In genomic region chr3:117061182-117061581, GRCm38 (mm10) we compare ENCODE assay signal across 16 mouse cellular contexts.
DNase-seq lines count a peak whose midpoint lies in the region; ATAC-seq and TF ChIP-seq lines count a peak whose summit lies in the region.
"Had no signal": no experiment of that assay in that cellular context is flagged by ENCODE, and none has a peak within 500 bp of the region (broad histone marks: within the 10 kb centered on the region; RNA-seq: fewer than 3 reads in every experiment).

No protein-coding gene starts in this region.

- H3K27me3 ChIP-seq in kidney, embryonic 15.5 days: no peaks in the 10 kb centered on the region
- H3K27me3 ChIP-seq in limb, embryonic 13.5 days: no peaks in the 10 kb centered on the region
- H3K27me3 ChIP-seq in liver, postnatal 0 days (ENCODE audit: insufficient read depth, low read length): no peaks in the 10 kb centered on the region
- H3K27me3 ChIP-seq in forebrain, embryonic 10.5 days (ENCODE audit: poor library complexity, severe bottlenecking): no peaks in the 10 kb centered on the region
- H3K27me3 ChIP-seq in neural tube, embryonic 15.5 days (replicated peaks): no peaks in the 10 kb centered on the region
- H3K27me3 ChIP-seq: embryonic facial prominence, embryonic 13.5 days; midbrain, embryonic 12.5 days had no signal

- H3K4me1 ChIP-seq in kidney, embryonic 15.5 days: no peaks in the 10 kb centered on the region
- no peaks in the 10 kb centered on the region for H3K4me1 ChIP-seq in limb, embryonic 13.5 days
- 0 out of 2 replicates have a peak, but pooled peaks cover 4% of the 10 kb centered on the region for H3K4me1 ChIP-seq in liver, postnatal 0 days (ENCODE audit: insufficient read depth)
- no peaks in the 10 kb centered on the region for H3K4me1 ChIP-seq in forebrain, embryonic 10.5 days
- no peaks in the 10 kb centered on the region for H3K4me1 ChIP-seq in neural tube, embryonic 15.5 days
- H3K4me1 ChIP-seq: embryonic facial prominence, embryonic 13.5 days; midbrain, embryonic 12.5 days had no signal

- no peak overlapping the region for H3K4me2 ChIP-seq in kidney, embryonic 15.5 days
- H3K4me2 ChIP-seq in limb, embryonic 13.5 days (replicated peaks): no peak overlapping the region
- no peak overlapping the region for H3K4me2 ChIP-seq in liver, postnatal 0 days (ENCODE audit: low read depth, low read length)
- no peak overlapping the region for H3K4me2 ChIP-seq in neural tube, embryonic 15.5 days
- H3K4me2 ChIP-seq: embryonic facial prominence, embryonic 13.5 days; heart, embryonic 11.5 days; midbrain, embryonic 12.5 days had no signal

- no peaks in the 10 kb centered on the region for H3K36me3 ChIP-seq in kidney, embryonic 15.5 days
- no peaks in the 10 kb centered on the region for H3K36me3 ChIP-seq in limb, embryonic 13.5 days
- H3K36me3 ChIP-seq in liver, postnatal 0 days (replicated peaks; ENCODE audit: insufficient read depth, low read length): no peaks in the 10 kb centered on the region
- no peaks in the 10 kb centered on the region for H3K36me3 ChIP-seq in forebrain, embryonic 10.5 days (replicated peaks)
- H3K36me3 ChIP-seq in neural tube, embryonic 15.5 days: no peaks in the 10 kb centered on the region
- H3K36me3 ChIP-seq: embryonic facial prominence, embryonic 13.5 days; midbrain, embryonic 12.5 days had no signal

- H3K4me3 ChIP-seq in kidney, embryonic 15.5 days (replicated peaks): no peak overlapping the region
- H3K4me3 ChIP-seq in limb, embryonic 13.5 days: no peak overlapping the region
- no peak overlapping the region for H3K4me3 ChIP-seq in liver, postnatal 0 days (ENCODE audit: low read depth, low read length)
- no peak overlapping the region for H3K4me3 ChIP-seq in forebrain, embryonic 10.5 days
- no peak overlapping the region for H3K4me3 ChIP-seq in neural tube, embryonic 15.5 days (replicated peaks)
- H3K4me3 ChIP-seq: embryonic facial prominence, embryonic 13.5 days; midbrain, embryonic 12.5 days; myocyte had no signal

- no peak overlapping the region for H3K27ac ChIP-seq in kidney, embryonic 15.5 days
- no peak overlapping the region for H3K27ac ChIP-seq in limb, embryonic 13.5 days
- peak overlapping the region; percentile 92 for H3K27ac ChIP-seq in liver, postnatal 0 days (ENCODE audit: low read depth)
- H3K27ac ChIP-seq in forebrain, embryonic 10.5 days: no peak overlapping the region
- H3K27ac ChIP-seq in neural tube, embryonic 15.5 days (replicated peaks): no peak overlapping the region
- H3K27ac ChIP-seq: embryonic facial prominence, embryonic 13.5 days; midbrain, embryonic 12.5 days had no signal

- no peaks in the 10 kb centered on the region for H3K9me3 ChIP-seq in kidney, embryonic 15.5 days (replicated peaks)
- H3K9me3 ChIP-seq in limb, embryonic 13.5 days: no peaks in the 10 kb centered on the region
- H3K9me3 ChIP-seq in liver, postnatal 0 days (ENCODE audit: low read length): no peaks in the 10 kb centered on the region
- no peaks in the 10 kb centered on the region for H3K9me3 ChIP-seq in forebrain, embryonic 10.5 days
- no peaks in the 10 kb centered on the region for H3K9me3 ChIP-seq in neural tube, embryonic 15.5 days (replicated peaks)
- H3K9me3 ChIP-seq: embryonic facial prominence, embryonic 13.5 days; midbrain, embryonic 12.5 days had no signal

- ATAC-seq in kidney, embryonic 15.5 days (replicated peaks; ENCODE audit: low FRiP score): 0 out of 2 replicates have a peak, but pooled peaks have one; percentile 22
- 0 out of 2 replicates have a peak, but pooled peaks have one; percentile 24 for ATAC-seq in limb, embryonic 13.5 days (ENCODE audit: low FRiP score, low read depth)
- peak; percentile 91 for ATAC-seq in liver, postnatal 0 days
- no peak for ATAC-seq in neural tube, embryonic 15.5 days (ENCODE audit: low FRiP score)
- ATAC-seq: CD4-positive, CD25-positive, alpha-beta regulatory T cell, adult 4 months; inflammation-experienced regulatory T-cells, adult 6 months had no signal

- DNase-seq in kidney, postnatal 25 days: no peak
- peak; percentile 78 for DNase-seq in adrenal gland, adult 2 months
- peak; percentile 38 for DNase-seq in liver, postnatal 0 days
- DNase-seq in forebrain, embryonic 10.5 days (ENCODE audit: extremely low spot score, low spot score): no peak
- DNase-seq: cerebellum, adult 18-20 months; gastrocnemius, postnatal 14 days; right cerebral cortex, postnatal 14 days had no signal

- WGBS in kidney, embryonic 15.5 days: 49% methylated on average over 6 of the region's 6 CpGs
- 61% methylated on average over 6 of the region's 6 CpGs for WGBS in limb, embryonic 13.5 days
- WGBS in liver, postnatal 0 days (ENCODE audit: insufficient replicate concordance): 44% methylated on average over 6 of the region's 6 CpGs
- WGBS in forebrain, embryonic 10.5 days: 77% methylated on average over 6 of the region's 6 CpGs
- 73% methylated on average over 6 of the region's 6 CpGs for WGBS in neural tube, embryonic 15.5 days

- peak; percentile 88 for TF ChIP-seq EP300 in liver, postnatal 0 days (IDR thresholded peaks at IDR 0.05; ENCODE audit: low read depth)

- TF ChIP-seq CTCF in liver, postnatal 0 days (IDR thresholded peaks at IDR 0.05; ENCODE audit: low read depth): no peak

- H3K9ac ChIP-seq in kidney, embryonic 15.5 days: no peak overlapping the region
- no peak overlapping the region for H3K9ac ChIP-seq in limb, embryonic 13.5 days
- H3K9ac ChIP-seq in liver, postnatal 0 days (replicated peaks): no peak overlapping the region
- H3K9ac ChIP-seq in neural tube, embryonic 15.5 days (replicated peaks): no peak overlapping the region
- H3K9ac ChIP-seq: embryonic facial prominence, embryonic 13.5 days; midbrain, embryonic 12.5 days had no signal

Comparison
In these comparisons a context has a peak if more than half of its experiments do, and no peak if none do; other contexts are left out.
1. DNase-seq: peak in adrenal gland, adult 2 months (single experiment) and liver, postnatal 0 days (single experiment); none in kidney, postnatal 25 days (0 of 2) and forebrain, embryonic 10.5 days (single experiment).